Mouse (Mus musculus): ENCODE measurements around the gene Lyve1. TPM values are rescaled to one million over a fixed set of nuclear protein-coding genes. Genes with fewer than 3 reads are reported as not detected.

Lyve1 gene
- polyA plus RNA-seq, 1 experiment: 3.4 TPM

DNA sequence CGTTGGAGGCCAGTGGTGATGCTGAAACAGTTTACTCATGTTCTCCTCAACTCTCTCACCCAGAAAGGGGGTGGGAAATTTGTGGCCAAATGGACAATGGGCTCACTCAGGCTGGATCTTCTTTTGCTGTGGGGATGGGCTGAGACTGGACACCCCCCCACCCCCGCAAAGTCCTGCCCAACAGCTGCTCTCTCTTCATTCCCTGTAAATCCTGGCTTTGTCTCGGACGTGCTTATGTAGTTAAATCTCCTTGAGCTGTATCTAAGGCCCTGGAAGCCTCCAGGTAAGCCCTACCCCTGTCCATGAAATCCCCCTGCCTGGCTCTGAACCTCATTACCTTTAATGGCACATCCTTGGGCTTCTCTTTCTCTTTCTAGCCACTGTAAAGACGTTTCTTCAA, 5.8 kb upstream of the Lyve1 start:
- DNase-seq: no peak
- no peaks in the 10 kb centered on the region for H3K27me3 ChIP-seq (ENCODE audit: control insufficient read depth, insufficient read depth, low read length)
- no peak overlapping the region for H3K27ac ChIP-seq (ENCODE audit: control insufficient read depth, insufficient read depth, low read length)
- no peaks in the 10 kb centered on the region for H3K36me3 ChIP-seq (ENCODE audit: control insufficient read depth, insufficient read depth, low read length)
- 95% methylated on average over 5 of the region's 5 CpGs for WGBS
- no peak for TF ChIP-seq POLR2A (IDR thresholded peaks at IDR 0.05; ENCODE audit: control insufficient read depth, extremely low read depth, insufficient read depth, low read length, poor library complexity)
- no peak for TF ChIP-seq CTCF (IDR thresholded peaks at IDR 0.05; ENCODE audit: borderline replicate concordance, control insufficient read depth, extremely low read depth, insufficient read depth, low read length, poor library complexity)
- no peak overlapping the region for H3K4me3 ChIP-seq (ENCODE audit: control insufficient read depth, insufficient read depth, low read length)
- no peaks in the 10 kb centered on the region for H3K4me1 ChIP-seq (replicated peaks; ENCODE audit: control insufficient read depth, insufficient read depth, low read length)

DNA sequence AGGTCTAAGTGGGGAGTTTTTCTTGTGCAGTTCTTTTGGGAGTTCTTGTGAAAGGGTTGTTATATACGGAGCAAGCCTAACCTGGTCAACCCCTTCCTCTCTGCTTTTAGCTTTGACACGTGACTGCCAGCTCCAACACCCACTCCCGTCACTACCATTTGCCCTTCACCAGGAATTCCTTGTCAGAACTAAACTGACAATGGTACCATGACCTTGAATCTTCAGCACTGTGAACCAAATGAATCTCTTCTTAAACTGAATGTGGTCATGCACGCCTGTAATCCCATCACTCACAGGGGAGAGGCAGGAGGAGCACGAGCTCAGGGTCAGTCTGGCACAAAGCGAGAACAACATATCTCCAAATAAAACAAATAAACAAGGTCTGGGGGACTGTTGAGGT, 4.1 kb upstream of the Lyve1 start:
- Histone ChIP-seq H3K27ac (ENCODE audit: control insufficient read depth, insufficient read depth, low read length) (no peak overlapping the region), H3K36me3 (ENCODE audit: control insufficient read depth, insufficient read depth, low read length) (no peaks in the 10 kb centered on the region), H3K4me3 (ENCODE audit: control insufficient read depth, insufficient read depth, low read length) (no peak overlapping the region), H3K4me1 (replicated peaks; ENCODE audit: control insufficient read depth, insufficient read depth, low read length) (no peaks in the 10 kb centered on the region), H3K27me3 (ENCODE audit: control insufficient read depth, insufficient read depth, low read length) (no peaks in the 10 kb centered on the region)
- no peak for DNase-seq
- no peak for TF ChIP-seq CTCF (IDR thresholded peaks at IDR 0.05; ENCODE audit: borderline replicate concordance, control insufficient read depth, extremely low read depth, insufficient read depth, low read length, poor library complexity)
- no peak for TF ChIP-seq POLR2A (IDR thresholded peaks at IDR 0.05; ENCODE audit: control insufficient read depth, extremely low read depth, insufficient read depth, low read length, poor library complexity)
- WGBS: 97% methylated on average over 6 of the region's 6 CpGs

DNA sequence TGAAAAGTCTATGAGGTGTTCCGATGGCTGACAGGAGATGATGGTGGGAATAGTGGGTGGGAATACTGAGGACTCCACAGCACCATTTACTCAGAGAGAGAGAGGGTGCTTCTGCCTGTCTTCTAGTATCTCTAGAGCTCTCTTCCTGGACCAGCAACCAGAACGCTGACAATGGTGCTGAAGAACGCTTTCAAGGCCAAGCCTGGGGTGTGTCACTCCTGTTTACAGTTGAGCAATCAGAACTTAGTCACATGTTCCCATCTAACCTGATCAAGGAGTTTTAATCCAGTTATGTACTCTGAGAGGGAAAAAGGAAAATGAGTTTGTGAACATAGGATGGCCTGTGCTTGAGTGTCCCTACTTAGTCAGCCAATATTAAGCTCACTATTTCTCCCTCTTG, 3.0 kb upstream of the Lyve1 start:
- no peaks in the 10 kb centered on the region for H3K36me3 ChIP-seq (ENCODE audit: control insufficient read depth, insufficient read depth, low read length)
- no peak for DNase-seq
- 98% methylated on average over 3 of the region's 3 CpGs for WGBS
- H3K27me3 ChIP-seq (ENCODE audit: control insufficient read depth, insufficient read depth, low read length): no peaks in the 10 kb centered on the region
- no peaks in the 10 kb centered on the region for H3K4me1 ChIP-seq (replicated peaks; ENCODE audit: control insufficient read depth, insufficient read depth, low read length)
- no peak overlapping the region for H3K27ac ChIP-seq (ENCODE audit: control insufficient read depth, insufficient read depth, low read length)
- H3K4me3 ChIP-seq (ENCODE audit: control insufficient read depth, insufficient read depth, low read length): no peak overlapping the region
- TF ChIP-seq CTCF (IDR thresholded peaks at IDR 0.05; ENCODE audit: borderline replicate concordance, control insufficient read depth, extremely low read depth, insufficient read depth, low read length, poor library complexity) (no peak), POLR2A (IDR thresholded peaks at IDR 0.05; ENCODE audit: control insufficient read depth, extremely low read depth, insufficient read depth, low read length, poor library complexity) (no peak)

DNA sequence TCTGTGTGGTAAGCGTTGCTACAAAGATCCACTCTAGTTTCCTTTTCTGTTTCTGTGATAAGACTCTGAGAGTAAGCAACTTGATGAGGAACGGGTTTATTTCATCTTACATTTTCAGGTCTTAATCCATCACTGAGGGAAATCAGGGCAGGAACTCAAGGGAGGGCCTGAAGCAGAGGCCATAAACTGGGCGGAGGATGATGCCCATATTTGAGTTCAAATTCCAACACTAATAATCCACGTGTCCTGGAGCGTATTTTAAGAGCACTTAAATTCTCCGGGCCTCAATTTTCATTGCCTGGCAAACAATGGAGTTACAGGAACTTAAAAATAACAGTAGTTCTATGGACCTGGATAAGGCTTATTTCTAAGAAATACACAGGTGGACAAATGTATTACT, 2.5 kb upstream of the Lyve1 start:
- no peak for DNase-seq
- Histone ChIP-seq H3K4me1 (replicated peaks; ENCODE audit: control insufficient read depth, insufficient read depth, low read length) (no peaks in the 10 kb centered on the region), H3K36me3 (ENCODE audit: control insufficient read depth, insufficient read depth, low read length) (no peaks in the 10 kb centered on the region), H3K4me3 (ENCODE audit: control insufficient read depth, insufficient read depth, low read length) (no peak overlapping the region), H3K27ac (ENCODE audit: control insufficient read depth, insufficient read depth, low read length) (no peak overlapping the region), H3K27me3 (ENCODE audit: control insufficient read depth, insufficient read depth, low read length) (no peaks in the 10 kb centered on the region)
- WGBS: 94% methylated on average over 6 of the region's 6 CpGs
- TF ChIP-seq POLR2A (IDR thresholded peaks at IDR 0.05; ENCODE audit: control insufficient read depth, extremely low read depth, insufficient read depth, low read length, poor library complexity) (no peak), CTCF (IDR thresholded peaks at IDR 0.05; ENCODE audit: borderline replicate concordance, control insufficient read depth, extremely low read depth, insufficient read depth, low read length, poor library complexity) (no peak)

DNA sequence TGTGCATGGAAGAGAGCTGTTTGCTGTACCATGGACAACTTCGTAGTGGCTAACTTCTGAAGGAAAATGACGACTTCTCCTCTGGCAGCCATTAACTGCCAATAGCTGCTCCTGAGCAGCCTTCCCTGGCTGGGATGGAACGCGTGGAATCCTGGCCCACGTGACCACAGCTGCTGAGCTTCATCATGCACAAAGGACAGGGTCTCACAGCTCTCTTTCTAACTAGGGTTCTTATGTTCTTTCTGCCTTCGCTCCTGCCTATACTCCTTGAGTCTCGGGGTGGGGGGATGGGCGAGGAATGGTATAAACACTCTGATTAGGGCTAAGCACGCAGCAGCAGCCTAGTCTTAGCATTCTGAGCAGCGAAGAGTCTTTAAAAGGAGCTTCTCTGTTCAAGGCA, 2.0 kb upstream of the Lyve1 start:
- Histone ChIP-seq H3K4me3 (ENCODE audit: control insufficient read depth, insufficient read depth, low read length) (no peak overlapping the region), H3K27ac (ENCODE audit: control insufficient read depth, insufficient read depth, low read length) (no peak overlapping the region), H3K4me1 (replicated peaks; ENCODE audit: control insufficient read depth, insufficient read depth, low read length) (no peaks in the 10 kb centered on the region), H3K36me3 (ENCODE audit: control insufficient read depth, insufficient read depth, low read length) (no peaks in the 10 kb centered on the region), H3K27me3 (ENCODE audit: control insufficient read depth, insufficient read depth, low read length) (no peaks in the 10 kb centered on the region)
- 88% methylated on average over 10 of the region's 10 CpGs for WGBS
- no peak for DNase-seq
- TF ChIP-seq POLR2A (IDR thresholded peaks at IDR 0.05; ENCODE audit: control insufficient read depth, extremely low read depth, insufficient read depth, low read length, poor library complexity): no peak
- no peak for TF ChIP-seq CTCF (IDR thresholded peaks at IDR 0.05; ENCODE audit: borderline replicate concordance, control insufficient read depth, extremely low read depth, insufficient read depth, low read length, poor library complexity)

DNA sequence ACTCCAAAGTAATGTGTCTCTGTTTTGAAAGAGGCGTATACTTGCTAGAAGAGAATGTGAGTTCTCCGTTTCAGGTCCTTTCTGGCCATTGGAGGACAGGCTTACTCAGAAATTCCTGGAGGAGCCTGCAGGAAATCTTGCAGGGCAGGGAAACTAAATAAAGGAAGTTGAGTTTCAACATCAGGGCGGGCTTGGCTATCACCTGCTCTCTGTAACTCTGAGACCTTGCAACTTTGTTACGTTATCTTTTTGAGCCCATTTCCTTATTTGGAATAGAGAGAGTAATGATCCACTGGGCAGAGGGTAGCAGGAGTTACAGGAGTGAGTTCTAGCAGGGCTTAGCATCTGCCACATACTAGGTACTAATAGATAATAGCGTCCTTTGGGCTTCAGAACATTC, 2.9 kb downstream of the Lyve1 start:
- Histone ChIP-seq H3K4me3 (ENCODE audit: control insufficient read depth, insufficient read depth, low read length) (no peak overlapping the region), H3K27ac (ENCODE audit: control insufficient read depth, insufficient read depth, low read length) (no peak overlapping the region), H3K36me3 (ENCODE audit: control insufficient read depth, insufficient read depth, low read length) (no peaks in the 10 kb centered on the region), H3K27me3 (ENCODE audit: control insufficient read depth, insufficient read depth, low read length) (no peaks in the 10 kb centered on the region), H3K4me1 (replicated peaks; ENCODE audit: control insufficient read depth, insufficient read depth, low read length) (no peaks in the 10 kb centered on the region)
- WGBS: 54% methylated on average over 5 of the region's 5 CpGs
- TF ChIP-seq POLR2A (IDR thresholded peaks at IDR 0.05; ENCODE audit: control insufficient read depth, extremely low read depth, insufficient read depth, low read length, poor library complexity) (no peak), CTCF (IDR thresholded peaks at IDR 0.05; ENCODE audit: borderline replicate concordance, control insufficient read depth, extremely low read depth, insufficient read depth, low read length, poor library complexity) (no peak)
- no peak for DNase-seq

DNA sequence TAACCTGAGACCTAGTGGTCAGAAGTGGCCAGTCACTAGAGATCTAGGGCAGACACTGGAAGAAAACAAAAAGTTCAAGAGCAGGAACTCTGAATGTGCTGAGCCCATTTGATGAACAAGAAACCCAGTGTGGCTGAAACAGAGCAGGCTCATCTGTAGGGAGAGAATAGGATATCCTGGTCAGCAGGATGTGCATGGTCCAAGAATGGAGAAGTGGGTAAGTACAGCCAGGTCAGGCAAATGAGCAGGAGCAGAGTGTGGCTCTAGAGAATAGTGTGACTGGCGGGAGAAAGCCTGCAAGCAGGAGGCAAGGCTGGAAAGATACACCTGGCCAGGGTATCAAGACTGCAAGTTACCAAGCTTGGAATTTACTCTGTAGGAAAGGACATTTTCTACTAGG, 7.4 kb downstream of the Lyve1 start:
- Histone ChIP-seq H3K27me3 (ENCODE audit: control insufficient read depth, insufficient read depth, low read length) (no peaks in the 10 kb centered on the region), H3K27ac (ENCODE audit: control insufficient read depth, insufficient read depth, low read length) (no peak overlapping the region), H3K36me3 (ENCODE audit: control insufficient read depth, insufficient read depth, low read length) (no peaks in the 10 kb centered on the region), H3K4me1 (replicated peaks; ENCODE audit: control insufficient read depth, insufficient read depth, low read length) (no peaks in the 10 kb centered on the region), H3K4me3 (ENCODE audit: control insufficient read depth, insufficient read depth, low read length) (no peak overlapping the region)
- WGBS: 78% methylated on average over 1 of the region's 1 CpGs
- TF ChIP-seq POLR2A (IDR thresholded peaks at IDR 0.05; ENCODE audit: control insufficient read depth, extremely low read depth, insufficient read depth, low read length, poor library complexity) (no peak), CTCF (IDR thresholded peaks at IDR 0.05; ENCODE audit: borderline replicate concordance, control insufficient read depth, extremely low read depth, insufficient read depth, low read length, poor library complexity) (no peak)
- DNase-seq: no peak
